Mouse (Mus musculus) heart, postnatal 14 days (tissue): Measurements from ENCODE around the gene Lag3. TPM values are rescaled to one million over a fixed set of nuclear protein-coding genes. Genes with fewer than 3 reads are reported as not detected.
A peak's percentile ranks its signal among the peaks of the same experiment; 100 is the strongest.

Experiments
- DNase-seq, 2 experiments: peaks; one replicate each; pipeline ENCODE4 v3.0.0; 2021 to 2022
- intact Hi-C: fragments of 180-260 bp; cut with DNase I; formaldehyde crosslinking; loops from one replicate; pipeline ENCODE4 v1.15.1; 2025
- total RNA-seq, 2 experiments: library from RNA; stranded (reverse); gene quantifications; 2 replicates each; pipeline ENCODE4 v1.2.3; 2021

Lag3 gene
- total RNA-seq, 2 experiments from 2014 or later: 0.62 to 0.80 TPM

DNA sequence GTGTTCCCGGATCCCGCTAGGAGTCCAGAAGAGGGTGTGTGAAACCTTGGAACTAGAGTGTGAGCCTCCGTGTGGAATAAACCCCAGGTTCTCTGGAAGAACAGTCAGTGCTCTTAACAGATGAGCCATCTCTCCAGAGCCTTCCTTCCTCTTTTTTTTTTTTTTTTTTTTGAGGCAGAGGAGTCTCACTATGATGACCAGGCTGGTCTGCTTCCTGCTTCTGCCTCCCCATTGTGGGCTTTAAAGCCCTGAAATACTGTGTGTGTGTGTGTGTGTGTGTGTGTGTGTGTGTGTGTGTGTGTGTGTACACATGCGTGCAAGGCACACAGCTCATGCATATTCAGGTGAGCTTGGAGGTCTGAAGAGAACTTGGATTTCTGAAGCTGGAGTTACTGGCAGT, 10.0 kb upstream of the Lag3 start:
- DNase-seq: no peak
- intact Hi-C loops: no loop called here

- no peak for DNase-seq
- intact Hi-C loops: no loop called here
Observed at GRCm38 (mm10) chr6:124920318-124921085, 9.0 kb upstream of the Lag3 start.

GRCm38 (mm10) chr6:124919695-124920317, 8.3 kb upstream of the Lag3 start, which contains the start of gene Ptms:
Gene Ptms (minus strand): TSS chr6:124920103.
- intact Hi-C loops: loop anchor here (5.0 kb wide), 1 partner anchor 117 kb away; the partner anchor contains the start of gene Ing4

DNA sequence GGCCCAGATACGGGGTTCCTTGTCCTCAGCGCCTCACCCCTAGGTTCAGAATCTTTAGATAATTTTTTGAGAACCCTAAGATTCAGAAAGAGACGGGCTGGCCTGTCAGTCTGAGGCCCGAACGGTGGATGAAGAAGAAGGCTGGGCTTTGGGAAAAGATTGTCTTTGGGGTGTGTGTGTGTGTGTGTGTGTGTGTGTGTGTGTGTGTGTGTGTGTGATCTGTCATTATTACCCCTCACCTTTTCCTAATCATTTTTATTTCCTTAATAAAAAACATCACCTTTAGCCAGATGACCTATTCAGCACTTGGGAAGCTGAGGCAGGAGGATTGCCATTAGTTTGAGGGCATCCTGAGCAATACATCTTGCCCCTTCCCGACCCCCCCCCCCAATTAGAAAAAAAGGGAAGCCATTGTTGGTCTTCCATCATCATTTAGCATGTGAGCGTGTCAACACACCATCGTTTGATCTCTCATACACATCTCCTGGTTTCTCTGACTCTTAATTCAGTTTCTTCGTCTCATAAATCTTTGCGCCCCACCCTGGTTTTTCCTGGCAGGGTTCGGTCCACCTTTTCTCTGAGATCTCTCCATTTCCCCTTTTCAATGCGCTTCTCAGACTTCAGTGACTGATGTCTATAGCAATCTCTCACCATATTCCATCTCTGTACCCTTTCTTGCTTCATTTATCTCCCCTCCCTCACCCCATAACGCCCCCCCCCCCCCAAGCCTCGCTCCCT, 7.6 kb upstream of the Lag3 start:
- intact Hi-C loops: loop anchor here (5.0 kb wide), 1 partner anchor 118 kb away; the partner anchor contains the start of gene Ing4
- DNase-seq: peak in 1 of 2 experiments; percentile 15

More at GRCm38 (mm10) chr6:124919695-124920317, 8.3 kb upstream of the Lag3 start, which contains the start of gene Ptms:
- DNase-seq: peak; percentile 92 to 94

DNA sequence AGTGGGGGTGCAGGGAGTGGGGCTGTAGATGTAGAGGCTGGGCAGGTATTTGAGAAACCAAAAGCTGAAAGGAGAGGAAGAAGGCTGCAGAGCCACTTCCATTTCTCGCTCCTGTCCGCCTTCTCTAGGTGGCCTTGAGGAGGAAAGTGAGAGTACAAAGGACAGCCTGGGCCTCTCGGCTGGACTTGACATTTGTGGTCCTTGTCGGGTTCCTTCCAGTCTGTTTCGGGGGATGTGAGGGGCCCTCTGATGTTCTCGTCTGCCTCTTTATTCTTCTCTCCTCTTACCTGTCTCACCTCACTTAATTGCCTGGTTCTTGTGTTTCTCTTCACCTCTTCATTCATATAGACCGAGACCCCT, 6.8 kb upstream of the Lag3 start:
- intact Hi-C loops: loop anchor here (5.0 kb wide), 1 partner anchor 119 kb away; the partner anchor contains the start of gene Ing4
- DNase-seq: no peak

- intact Hi-C loops: loop anchor here (1.0 to 5.0 kb wide), 2 partner anchors 13 to 120 kb away; partner anchors contain the start of gene Ing4
- peak; percentile 91 to 95 for DNase-seq
Observed at GRCm38 (mm10) chr6:124917518-124918330, 6.2 kb upstream of the Lag3 start.

DNA sequence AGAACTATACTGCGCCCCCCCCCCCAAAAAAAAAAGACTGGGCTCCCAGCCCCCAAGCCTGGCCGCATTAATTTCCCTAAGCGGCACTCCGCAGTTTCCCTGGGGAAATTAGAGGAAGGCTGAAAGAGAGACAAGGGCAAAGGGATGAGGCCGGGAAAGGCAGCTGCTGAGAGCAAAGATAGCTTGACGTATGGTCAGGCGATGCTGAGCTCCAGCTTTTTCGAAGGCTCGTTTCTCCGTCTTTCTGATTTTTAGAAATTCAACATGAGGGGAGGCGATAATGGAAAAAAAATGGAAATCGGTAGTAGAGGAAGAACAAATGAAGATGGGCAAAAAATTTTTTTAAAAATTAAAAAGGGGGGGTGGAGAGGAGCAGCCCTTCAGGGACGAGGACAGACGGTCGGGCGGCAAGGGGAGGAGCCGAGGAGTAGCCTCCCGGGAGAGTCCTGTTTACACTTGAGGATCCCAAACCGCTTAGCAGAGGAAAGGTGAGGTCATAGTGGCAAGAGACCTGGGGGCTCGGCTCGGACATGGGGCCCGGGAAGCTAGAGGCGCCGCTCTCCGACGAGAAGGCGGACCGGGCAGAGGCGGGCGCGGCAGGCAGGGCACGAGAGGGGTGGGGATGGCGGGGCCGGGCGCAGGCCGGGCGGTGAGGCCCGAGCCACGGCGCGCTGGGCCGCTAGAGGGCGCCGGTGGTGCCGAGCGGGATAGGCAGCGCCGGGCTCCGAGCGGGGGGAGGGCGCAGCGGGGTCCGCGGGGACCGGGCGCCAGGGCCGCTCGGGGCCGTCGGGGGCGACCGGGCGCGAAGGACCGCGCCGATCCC, 5.4 kb upstream of the Lag3 start:
- peak; percentile 98 for DNase-seq
- intact Hi-C loops: loop anchor here (1.0 to 5.0 kb wide), 2 partner anchors 13 to 120 kb away; partner anchors contain the start of gene Ing4

- peak in 1 of 2 experiments; percentile 25 for DNase-seq
- intact Hi-C loops: loop anchor here (5.0 kb wide), 1 partner anchor 121 kb away; the partner anchor contains the start of gene Ing4
Observed at GRCm38 (mm10) chr6:124915942-124916694, 4.6 kb upstream of the Lag3 start.

- DNase-seq: peak in 1 of 2 experiments; percentile 9
- intact Hi-C loops: loop anchor here (5.0 kb wide), 1 partner anchor 122 kb away; the partner anchor contains the start of gene Ing4
Observed at GRCm38 (mm10) chr6:124915160-124915941, 3.8 kb upstream of the Lag3 start.

DNA sequence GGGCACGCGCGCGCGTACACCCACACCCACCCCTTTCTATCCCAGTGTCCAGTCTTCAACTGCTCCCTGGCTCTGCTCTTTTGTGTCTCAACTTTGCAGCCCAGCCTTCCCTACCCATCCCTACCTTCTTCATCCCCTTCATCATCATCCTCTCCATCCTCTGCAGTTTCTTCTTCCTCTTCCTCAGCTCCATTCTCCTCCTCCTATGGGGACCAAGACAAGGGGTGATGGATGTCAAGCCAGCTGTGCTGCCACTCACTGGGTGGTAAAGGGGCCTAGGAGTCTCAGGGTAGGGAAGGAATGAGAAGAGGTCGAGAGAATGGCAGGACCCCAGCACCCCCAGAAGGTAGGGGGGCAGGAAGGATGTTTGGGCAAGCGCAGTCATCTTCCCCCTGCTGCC, 3.0 kb upstream of the Lag3 start:
- DNase-seq: no peak
- intact Hi-C loops: no loop called here

DNA sequence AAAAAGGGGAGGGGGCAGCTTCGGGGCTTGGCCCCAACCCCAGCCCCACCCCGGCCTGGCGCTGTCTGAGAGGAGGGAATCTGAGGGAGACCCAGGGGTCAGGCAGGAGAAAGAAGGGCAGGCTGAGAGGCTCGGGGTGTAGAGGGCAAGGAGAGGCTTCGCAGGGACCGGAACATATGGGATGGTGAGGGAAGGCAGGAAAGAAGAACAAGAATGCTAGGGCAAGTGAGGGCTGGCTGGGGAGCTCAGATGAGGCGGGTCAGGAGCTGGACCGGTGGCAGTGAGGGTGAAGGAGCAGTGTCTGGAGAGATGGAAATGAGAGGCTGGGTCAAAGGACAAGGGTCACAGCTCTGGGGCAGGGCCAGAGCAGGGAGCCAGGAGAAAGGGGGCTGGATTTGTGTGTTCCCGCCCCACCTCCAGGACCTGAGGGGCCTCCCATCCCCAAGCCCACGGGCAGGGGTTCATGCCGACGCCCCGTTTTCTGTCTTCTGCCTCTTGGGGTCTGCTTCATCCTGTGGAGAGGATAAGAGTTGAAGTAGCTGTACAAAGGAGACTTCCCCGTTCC, 2.3 kb upstream of the Lag3 start:
- no peak for DNase-seq
- intact Hi-C loops: no loop called here

- DNase-seq: peak in 1 of 2 experiments; percentile 16
- intact Hi-C loops: no loop called here
Observed at GRCm38 (mm10) chr6:124913214-124913613, 1.7 kb upstream of the Lag3 start.

DNA sequence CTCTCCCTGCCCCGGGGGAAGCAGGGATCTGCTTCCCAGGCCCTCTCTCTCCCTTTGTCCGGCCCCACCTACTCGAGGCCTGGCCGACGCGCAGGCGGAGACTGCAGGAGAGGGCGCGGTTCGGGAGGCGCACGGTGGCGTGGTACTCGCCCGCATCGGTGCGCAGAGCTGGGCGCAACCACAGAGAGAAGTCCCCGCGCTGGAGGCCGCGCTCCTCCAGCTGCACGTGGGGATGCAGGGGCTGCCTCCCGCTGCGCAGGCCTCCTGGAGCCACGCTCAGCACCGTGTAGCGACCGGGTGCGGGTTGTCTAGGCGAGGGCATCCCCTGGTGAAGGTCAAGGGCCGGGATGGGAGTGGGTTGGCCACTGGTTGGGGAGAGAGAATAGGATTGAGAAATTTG, 1.5 kb downstream of the Lag3 start:
- DNase-seq: peak in 1 of 2 experiments; percentile 11
- intact Hi-C loops: no loop called here

DNA sequence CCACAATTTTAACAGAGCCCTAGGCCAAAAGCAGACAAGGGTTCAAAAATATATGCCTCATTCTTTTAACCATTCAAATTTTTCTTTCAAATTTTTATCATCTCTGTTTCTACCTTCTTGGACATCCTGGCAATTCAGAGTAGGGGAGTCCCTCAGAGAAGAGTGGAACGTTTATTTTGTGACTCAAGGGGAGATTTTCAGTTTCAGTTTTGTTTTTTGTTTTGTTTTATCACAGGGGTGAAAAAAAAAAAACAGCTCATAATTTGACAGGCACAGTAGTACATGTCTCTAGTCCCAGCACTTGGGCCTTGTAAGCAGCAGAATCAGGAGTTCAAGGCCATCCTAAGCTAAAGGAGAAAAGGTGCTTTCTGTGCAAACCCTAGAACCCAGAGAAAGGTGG, 3.7 kb downstream of the Lag3 start:
- intact Hi-C loops: loop anchor here (10.0 kb wide), 1 partner anchor 57 kb away; the partner anchor contains the start of gene Cops7a

DNA sequence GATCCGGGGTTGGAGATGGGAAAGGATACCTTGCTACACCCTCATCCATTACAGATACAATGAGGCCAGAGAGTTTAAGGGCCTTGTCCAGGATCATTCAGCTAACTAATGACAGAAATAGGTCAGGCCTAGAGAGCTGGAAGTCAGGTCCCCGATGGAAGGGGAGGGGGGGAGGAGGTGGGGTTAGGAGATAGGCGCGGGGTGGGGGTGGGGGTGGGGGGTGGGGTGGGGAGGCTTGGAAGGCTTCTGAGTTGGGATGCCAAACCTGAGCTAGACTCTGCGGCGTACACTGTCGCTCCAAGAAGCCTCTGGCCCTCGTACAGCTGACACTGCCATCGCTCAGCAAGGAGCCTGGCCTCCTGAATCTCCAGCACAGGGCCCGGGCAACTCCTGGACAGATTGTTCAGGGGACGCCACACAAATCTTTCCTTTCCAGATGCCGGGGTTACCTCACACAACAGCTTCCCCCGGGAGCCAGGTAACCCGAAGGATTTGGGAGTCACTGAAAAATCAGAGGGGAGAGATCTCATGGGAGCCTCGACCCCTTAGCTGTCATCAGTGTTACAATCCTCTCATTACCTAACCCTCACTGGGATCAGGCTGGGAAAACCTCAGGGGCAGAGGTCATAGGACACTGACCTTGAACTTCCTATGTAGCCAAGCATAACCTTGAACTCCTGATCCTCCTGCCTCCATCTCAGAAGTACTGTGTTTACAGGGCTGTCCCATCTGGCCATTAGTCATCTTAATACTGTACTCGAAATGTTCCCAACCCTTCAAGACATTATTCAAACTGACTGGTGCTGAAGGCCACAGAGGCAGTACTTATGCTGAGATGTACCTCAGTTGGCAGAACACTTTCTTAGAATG, 6.3 kb downstream of the Lag3 start:
- intact Hi-C loops: loop anchor here (1.0 to 10.0 kb wide), 4 partner anchors 25 to 127 kb away; partner anchors contain the start of gene Cops7a
- DNase-seq: peak in 1 of 2 experiments; percentile 16

More for the DNA sequence above, 3.7 kb downstream of the Lag3 start:
- DNase-seq: no peak
